Mouse (Mus musculus): ENCODE results near the gene Sval2. TPM values are rescaled to one million over a fixed set of nuclear protein-coding genes. Genes with fewer than 3 reads are reported as not detected.

Gene Sval2
- total RNA-seq (2015; ENCODE audit: low replicate concordance) = not detected in 2 replicates
- total RNA-seq (2017; ENCODE audit: low replicate concordance) = not detected in 2 replicates

DNA sequence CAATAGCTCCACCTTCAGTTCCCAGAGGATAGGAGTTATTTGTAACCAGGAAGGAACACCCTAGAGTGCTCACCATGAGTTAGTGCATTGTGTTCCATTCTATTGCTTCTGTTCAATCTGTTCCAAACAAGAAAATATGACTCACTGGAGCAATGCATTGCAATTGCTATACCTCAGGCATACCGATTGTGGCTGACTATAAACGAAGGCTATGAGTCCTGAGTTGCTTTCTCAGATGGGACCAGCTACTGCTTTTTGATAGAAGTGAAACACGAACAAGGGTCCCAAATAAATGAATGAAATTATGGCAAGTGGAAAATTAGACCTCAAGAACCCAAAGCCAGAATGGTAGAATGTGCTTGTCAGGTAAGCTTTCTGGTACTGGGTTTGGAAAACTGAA is at the start of gene Sval2:
Gene Sval2 (plus strand): TSS at position 301 of the 400 bp plus-strand sequence.
- ATAC-seq (replicated peaks; ENCODE audit: low FRiP score, poor library complexity, severe bottlenecking) = no peak

DNA sequence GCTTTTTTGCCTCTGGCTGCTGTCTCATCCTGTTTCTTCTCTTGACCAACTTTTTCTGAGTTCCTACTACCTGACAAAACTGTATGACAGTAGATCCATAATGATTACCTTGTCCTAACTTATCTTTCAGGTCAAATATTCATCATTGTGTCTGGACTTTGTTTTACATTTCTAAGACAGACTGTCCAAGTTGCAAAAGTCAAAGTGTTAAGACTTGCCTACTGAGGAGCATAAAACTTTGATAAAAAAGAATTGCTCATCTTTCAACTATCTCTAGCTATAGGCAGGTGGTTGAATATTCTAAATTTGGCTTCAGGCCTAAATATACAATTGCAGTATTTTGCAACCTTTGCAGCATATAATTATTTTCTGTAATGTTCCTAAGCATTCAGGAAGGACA is 28.7 kb upstream of the Sval2 start:
- ATAC-seq (replicated peaks; ENCODE audit: low FRiP score, poor library complexity, severe bottlenecking) = no peak

DNA sequence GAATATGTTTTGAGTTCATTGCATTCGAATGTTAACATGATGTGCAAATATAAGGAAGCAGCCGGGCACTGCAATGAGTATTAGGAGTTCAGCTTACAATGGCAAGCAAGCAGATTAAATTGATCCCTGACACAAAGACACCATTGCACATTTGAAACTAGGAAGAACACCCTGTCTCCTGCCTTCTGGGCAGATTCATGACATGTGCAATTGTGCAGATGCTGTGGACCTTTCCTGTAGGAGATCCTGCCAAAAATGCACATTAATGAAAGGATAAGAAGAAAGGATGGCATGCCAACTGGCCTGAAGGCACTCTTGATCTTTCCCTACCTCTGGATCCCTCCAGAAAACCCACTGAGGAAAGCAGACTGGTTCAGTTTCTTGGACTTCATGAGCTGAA is 23.3 kb upstream of the Sval2 start:
- ATAC-seq (replicated peaks; ENCODE audit: low FRiP score, poor library complexity, severe bottlenecking) = no peak

DNA sequence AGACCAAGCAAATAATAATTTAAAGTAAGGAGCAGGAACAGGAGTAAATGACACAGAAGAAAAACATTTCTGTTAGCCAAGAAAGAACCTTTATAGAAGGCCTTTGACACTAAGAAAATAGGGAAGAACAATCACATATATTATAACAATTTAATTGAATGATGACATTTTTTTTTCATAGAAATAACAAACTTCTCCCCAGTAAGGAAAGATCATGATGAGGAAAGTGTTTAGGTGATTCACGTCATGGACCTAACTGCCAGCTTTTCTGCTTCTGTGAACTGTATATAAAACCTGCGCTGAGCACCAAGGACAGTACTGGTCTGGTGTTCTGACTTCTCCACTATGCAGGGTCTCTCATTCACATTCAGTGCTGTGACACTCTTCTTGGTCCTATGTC is 5.6 kb upstream of the Sval2 start, which contains the start of gene Pip:
Gene Pip (plus strand): TSS at position 301 of the 400 bp plus-strand sequence.
- ATAC-seq (replicated peaks; ENCODE audit: low FRiP score, poor library complexity, severe bottlenecking) = no peak

DNA sequence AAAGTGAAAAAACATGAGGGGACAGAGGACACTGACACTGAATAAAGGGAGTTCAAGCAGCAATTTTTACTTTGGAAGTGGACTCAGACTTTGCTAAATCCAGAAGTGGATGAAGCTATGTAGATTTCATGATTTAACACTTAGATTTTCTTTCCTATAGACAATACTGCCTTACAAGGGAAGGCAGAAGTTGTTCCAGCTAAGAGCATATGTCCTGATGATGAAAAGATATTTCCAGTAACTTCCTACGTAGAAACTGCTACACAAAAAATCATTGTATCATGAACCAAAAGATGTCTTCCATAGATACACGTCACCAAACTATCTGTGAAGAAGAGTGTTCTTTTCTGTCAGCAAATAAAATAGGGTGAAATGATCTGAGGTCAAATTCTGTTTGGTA is 11.2 kb downstream of the Sval2 start:
- ATAC-seq (replicated peaks; ENCODE audit: low FRiP score, poor library complexity, severe bottlenecking) = no peak

GRCm38 (mm10) chr6:41911625-41912024 is 58.8 kb downstream of the Sval2 start:
- ATAC-seq (replicated peaks; ENCODE audit: low FRiP score, poor library complexity, severe bottlenecking) = no peak

Other genes starting within 250 kb of the Sval2 start
- gene Ephb6, start 247.5 kb upstream of the Sval2 start, total RNA-seq (2015; ENCODE audit: low replicate concordance) = not detected in 2 replicates
- gene Ephb6, start 247.5 kb upstream of the Sval2 start, total RNA-seq (2017; ENCODE audit: low replicate concordance) = not detected in 2 replicates
- not detected in 2 replicates for gene Trpv6, start 216.6 kb upstream of the Sval2 start, total RNA-seq (2015; ENCODE audit: low replicate concordance)
- gene Trpv6, start 216.6 kb upstream of the Sval2 start, total RNA-seq (2017; ENCODE audit: low replicate concordance) = not detected in 2 replicates
- gene Trpv5, start 172.2 kb upstream of the Sval2 start, total RNA-seq (2015; ENCODE audit: low replicate concordance) = 1.1 and 4.2 TPM in 2 replicates
- 1.9 and 2.6 TPM in 2 replicates for gene Trpv5, start 172.2 kb upstream of the Sval2 start, total RNA-seq (2017; ENCODE audit: low replicate concordance)
- gene Llcfc1, start 168.6 kb upstream of the Sval2 start, total RNA-seq (2015; ENCODE audit: low replicate concordance) = not detected in 2 replicates
- not detected in 2 replicates for gene Llcfc1, start 168.6 kb upstream of the Sval2 start, total RNA-seq (2017; ENCODE audit: low replicate concordance)
- gene Kel, start 148.7 kb upstream of the Sval2 start, total RNA-seq (2015; ENCODE audit: low replicate concordance) = 2,964 and 2,966 TPM in 2 replicates
- 871 and 1,033 TPM in 2 replicates for gene Kel, start 148.7 kb upstream of the Sval2 start, total RNA-seq (2017; ENCODE audit: low replicate concordance)
- not detected in 2 replicates for gene Olfr459, start 77.8 kb upstream of the Sval2 start, total RNA-seq (2015; ENCODE audit: low replicate concordance)
- not detected in 2 replicates for gene Olfr459, start 77.8 kb upstream of the Sval2 start, total RNA-seq (2017; ENCODE audit: low replicate concordance)
- not detected in 2 replicates for gene Pip, start 5.5 kb upstream of the Sval2 start, total RNA-seq (2015; ENCODE audit: low replicate concordance)
- not detected in 2 replicates for gene Pip, start 5.5 kb upstream of the Sval2 start, total RNA-seq (2017; ENCODE audit: low replicate concordance)
- not detected in 2 replicates for gene Sval1, start 98.6 kb downstream of the Sval2 start, total RNA-seq (2015; ENCODE audit: low replicate concordance)
- not detected in 2 replicates for gene Sval1, start 98.6 kb downstream of the Sval2 start, total RNA-seq (2017; ENCODE audit: low replicate concordance)
- gene Sval3, start 115.2 kb downstream of the Sval2 start, total RNA-seq (2015; ENCODE audit: low replicate concordance) = not detected in 2 replicates
- not detected in 2 replicates for gene Sval3, start 115.2 kb downstream of the Sval2 start, total RNA-seq (2017; ENCODE audit: low replicate concordance)
- not detected in 2 replicates for gene Sva, start 185.4 kb downstream of the Sval2 start, total RNA-seq (2015; ENCODE audit: low replicate concordance)
- not detected in 2 replicates for gene Sva, start 185.4 kb downstream of the Sval2 start, total RNA-seq (2017; ENCODE audit: low replicate concordance)